Mouse (Mus musculus): ENCODE results near the gene Flt1.

- TF ChIP-seq CTCF (IDR thresholded peaks at IDR 0.05; ENCODE audit: borderline replicate concordance, control insufficient read depth, extremely low read depth, insufficient read depth, low read length, poor library complexity) (no peak), POLR2A (IDR thresholded peaks at IDR 0.05; ENCODE audit: control insufficient read depth, extremely low read depth, insufficient read depth, low read length, poor library complexity) (no peak)
Measured at GRCm38 (mm10) chr5:147701024-147701423, 24.8 kb downstream of the Flt1 start.
